Mouse (Mus musculus): ENCODE measurements around the gene Man2a1.

The Man2a1 gene

DNA sequence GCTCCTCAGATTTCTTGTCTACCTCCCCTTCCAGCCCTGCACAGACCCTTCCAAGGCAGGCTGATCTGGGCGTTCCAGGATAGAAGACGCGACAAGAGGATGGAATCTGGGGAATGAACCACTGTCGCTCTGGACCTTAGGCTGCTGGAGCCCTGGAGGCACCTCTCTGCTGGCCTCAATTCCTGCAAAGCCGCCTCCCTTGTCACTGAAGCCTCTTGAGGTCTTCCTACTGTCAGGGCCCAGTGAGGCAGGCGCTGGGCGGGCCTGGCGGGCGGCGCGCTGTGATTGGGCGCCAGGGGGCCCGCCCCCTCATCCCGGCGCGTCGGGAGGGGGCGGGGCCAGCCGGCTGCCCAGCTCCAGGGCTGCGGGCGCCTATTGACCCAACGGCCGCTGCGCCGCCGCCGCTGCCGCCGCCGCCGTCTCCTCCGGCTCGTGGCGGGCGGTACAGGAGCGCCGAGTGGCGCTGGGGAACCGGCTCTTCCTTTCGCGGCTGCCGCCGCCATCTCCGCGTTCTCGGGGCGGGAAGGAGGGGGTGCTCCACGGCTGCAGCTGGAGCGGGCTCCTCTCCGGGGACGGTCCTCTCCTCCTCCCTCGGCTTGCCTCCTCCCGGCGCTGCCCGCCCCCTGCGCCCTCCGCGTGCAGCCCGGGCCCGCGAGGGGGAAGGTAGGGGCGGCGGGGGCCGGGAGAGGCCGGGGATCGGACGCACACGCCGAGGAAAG lies at the start of gene Man2a1:
Gene Man2a1, plus strand, starts transcription at position 365 of the 719 bp plus-strand sequence.
- peak; percentile 93 for DNase-seq (ENCODE audit: low spot score)

DNA sequence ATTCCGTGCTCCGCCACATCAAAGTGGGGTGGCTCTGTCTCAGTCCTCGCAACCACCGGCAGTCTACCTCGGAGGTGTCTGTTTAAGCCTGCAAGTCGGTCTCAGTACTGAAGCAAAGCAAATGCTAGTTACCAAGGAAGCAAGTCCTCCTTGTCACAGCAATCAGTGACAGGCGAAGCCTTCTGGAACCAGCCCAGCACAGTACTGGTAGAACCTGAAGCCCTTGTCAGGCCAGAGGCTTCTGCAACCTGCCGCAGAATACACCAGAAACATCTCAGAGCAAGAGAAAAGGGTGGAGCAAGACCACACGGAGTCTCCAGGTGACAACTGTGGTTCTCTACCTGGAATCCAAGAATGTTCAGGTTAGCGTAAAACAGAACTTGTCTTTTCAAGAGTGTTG lies 47.2 kb upstream of the Man2a1 start:
- DNase-seq (ENCODE audit: low spot score): no peak

DNA sequence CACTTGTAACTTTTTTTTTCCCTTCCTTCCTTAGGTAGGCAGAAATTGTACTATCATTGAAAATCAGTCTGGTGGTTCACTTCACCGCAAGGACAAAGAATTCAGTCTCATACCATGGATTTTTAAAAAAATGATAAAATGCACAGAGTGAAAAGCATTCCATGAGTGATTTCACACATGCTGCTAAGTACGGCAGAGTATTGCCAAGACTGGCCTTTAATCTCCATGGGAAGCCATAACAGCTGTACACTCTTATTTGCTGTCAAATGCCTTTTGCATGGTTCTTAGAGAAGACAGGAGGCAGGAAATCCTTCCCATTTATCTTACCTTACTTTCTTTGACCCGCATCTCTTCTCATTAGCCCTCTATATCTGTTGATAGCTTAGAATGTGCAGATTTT lies 45.6 kb upstream of the Man2a1 start:
- DNase-seq (ENCODE audit: low spot score): no peak

DNA sequence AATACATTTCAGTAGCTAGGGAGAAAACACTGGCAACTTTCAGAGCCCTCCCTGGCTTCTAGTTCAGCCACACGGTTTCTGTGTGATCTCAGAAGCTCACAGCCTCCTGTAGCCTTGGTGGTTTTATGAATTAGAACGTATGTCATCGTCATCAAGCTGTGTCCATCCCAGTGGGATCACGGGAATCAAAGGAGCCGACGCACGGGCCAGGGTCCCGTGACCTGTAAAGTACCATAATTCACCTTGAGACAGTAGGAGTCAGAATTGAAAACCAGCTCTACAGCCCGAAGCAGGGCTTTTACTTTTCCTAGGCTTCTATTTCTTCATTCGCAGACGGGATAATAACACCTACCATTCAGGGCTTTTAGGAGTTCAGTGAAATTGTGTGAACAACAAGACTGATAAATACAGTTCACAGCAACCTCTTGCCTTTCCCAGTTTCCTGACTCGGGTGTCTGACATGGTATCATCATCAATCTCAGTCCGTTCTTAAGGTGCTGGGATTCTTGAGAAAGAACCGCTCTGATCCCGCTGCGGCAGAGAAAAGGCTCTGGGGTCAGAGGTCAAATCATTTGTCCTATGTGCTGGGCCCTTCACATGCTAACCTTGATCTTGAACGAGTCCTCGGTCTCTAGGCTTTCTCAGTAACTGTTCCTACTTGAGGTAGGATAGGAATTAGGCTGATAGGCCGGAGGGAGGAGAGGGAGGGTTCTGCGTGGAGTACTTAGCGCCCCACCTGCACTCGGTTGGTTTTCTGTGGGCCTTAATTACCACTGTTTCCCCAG lies 43.7 kb upstream of the Man2a1 start:
- no peak for DNase-seq (ENCODE audit: low spot score)

DNA sequence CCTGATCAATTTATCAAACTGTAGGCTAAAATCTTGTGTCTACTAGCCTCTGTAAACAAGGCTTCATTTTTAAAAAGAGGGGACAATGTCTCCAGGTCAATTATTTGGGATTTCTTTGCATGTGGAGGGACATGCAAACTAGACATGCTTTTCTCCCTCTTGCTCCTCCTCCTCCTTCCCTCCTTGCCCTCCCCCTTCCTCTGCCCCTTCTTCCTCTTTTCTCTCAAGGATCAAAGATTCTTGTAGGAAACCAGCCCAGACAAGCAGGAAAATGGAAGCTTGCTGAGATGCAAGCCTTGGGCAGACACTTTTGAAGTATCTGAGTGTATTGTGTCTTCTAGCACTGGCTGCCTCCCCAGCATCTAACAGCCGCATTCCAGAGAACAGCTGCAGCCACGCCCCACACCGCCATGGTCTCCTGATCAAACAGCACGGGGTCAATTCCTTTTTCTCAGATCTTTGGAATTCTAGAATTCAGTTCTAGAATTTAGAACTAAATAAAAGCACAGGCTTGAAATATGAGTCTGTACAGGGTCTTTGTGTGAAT lies 41.5 kb upstream of the Man2a1 start:
- DNase-seq (ENCODE audit: low spot score): peak; percentile 75

DNA sequence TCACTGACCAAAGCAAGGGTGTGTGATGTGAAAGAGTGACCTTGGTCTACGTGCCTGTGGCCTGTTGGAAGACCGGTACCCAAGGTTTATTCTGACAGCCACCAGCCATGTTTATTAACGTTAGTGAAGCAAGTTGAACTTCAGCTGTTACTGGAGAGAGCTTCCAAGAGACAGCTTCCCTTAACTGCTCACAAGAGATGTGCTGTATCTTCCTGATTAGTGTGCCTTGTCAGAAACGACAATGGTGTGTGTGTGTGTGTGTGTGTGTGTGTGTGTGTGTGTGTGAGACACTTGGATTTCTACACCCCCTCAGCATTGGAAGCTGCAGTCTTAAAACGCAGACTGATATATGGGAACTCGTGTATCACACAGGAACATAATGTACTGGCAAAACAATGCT lies 34.1 kb upstream of the Man2a1 start:
- no peak for DNase-seq (ENCODE audit: low spot score)

DNA sequence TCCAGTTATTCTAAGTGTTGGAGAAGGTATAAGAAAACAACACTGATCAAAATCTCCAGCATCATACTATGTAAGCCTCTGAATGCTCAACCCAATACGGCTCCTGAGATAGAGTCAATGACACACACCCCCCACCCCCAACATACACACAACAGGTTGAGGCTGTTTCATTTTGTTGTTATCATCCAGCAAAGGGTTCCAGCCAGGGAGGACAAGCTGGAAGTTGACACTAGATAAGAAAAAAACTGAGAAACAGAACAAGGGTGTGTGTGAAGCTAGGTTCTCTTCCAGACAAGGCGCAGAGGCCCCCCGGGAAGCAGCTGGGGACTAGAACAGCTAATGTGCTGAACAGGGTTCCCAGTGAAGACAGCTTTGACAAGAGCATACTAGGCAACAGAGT lies 33.0 kb upstream of the Man2a1 start:
- no peak for DNase-seq (ENCODE audit: low spot score)

DNA sequence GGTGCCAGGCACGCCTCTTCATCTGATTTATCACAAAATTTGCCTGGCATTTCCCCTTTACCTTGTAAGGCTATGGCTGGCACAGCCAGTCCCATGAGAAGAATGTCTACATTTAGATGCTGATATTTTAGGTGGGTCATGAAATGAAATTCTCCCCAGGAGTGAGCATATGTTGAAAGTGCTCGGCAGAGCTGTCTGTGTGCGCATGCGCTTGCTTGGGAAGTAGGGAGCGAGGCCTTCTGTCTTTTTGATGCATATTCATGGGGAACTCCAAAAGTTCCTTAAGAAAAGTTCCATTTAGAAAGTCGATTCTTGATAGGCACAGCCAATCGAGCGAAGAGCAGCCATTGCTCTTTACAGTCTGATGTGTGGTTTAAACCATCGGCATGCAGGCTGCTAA lies 26.6 kb upstream of the Man2a1 start:
- no peak for DNase-seq (ENCODE audit: low spot score)

DNA sequence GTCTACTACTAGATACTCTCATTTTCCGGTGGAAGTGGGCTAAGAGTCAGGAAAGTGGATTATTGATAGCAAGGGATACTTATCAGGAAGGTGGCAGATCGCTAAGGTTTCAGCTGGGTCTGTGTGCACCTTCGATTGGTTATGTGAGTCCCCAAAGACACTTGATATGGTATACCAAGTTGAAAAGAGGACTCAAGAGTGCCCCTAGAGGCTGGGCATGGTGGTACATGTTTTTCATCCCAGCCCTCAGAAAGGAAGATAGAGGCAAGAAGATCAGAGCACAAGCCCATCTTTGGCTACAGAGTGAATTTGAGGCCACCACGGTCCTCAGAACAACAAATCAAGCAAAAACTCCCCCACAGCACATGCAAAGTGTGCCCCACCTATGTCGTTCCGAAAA lies 25.3 kb upstream of the Man2a1 start:
- DNase-seq (ENCODE audit: low spot score): no peak

DNA sequence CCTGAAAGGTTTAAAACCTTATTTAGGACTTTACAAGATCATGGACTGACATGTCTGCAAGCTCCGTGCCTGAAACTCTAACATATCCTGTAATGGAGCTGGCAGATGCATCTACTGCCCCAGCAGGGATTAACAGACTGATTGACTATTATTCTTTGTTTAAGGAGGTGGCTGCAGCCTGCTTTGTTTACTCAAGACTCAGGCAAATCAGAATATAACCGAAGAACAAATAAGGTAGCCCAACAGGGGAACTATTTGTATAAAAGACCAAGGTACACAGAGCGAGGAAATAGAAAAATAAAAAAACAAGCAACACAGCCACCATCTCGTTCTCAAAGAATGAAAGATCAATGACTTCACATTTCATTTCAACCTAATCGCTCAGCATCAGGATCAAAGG lies 23.1 kb upstream of the Man2a1 start:
- no peak for DNase-seq (ENCODE audit: low spot score)

DNA sequence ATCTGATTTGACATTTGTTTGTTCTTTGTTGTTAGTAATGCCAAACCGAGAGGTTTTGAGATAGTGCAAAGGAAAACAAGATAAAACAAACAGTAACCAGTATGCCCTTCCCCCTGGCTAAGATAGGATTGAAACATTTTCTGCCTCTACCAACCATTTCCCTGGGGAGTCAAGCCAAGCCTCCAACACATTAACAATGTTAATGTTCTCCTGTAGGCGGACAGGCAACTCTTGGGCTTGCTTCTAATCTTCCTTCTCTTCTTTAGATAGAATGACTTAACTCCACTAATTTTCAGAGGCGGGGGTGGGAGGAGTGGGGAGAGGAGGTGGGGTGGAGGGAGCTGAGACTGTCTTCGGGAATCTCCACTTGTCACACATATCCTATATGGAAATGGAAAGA lies 22.2 kb upstream of the Man2a1 start:
- DNase-seq (ENCODE audit: low spot score): no peak

DNA sequence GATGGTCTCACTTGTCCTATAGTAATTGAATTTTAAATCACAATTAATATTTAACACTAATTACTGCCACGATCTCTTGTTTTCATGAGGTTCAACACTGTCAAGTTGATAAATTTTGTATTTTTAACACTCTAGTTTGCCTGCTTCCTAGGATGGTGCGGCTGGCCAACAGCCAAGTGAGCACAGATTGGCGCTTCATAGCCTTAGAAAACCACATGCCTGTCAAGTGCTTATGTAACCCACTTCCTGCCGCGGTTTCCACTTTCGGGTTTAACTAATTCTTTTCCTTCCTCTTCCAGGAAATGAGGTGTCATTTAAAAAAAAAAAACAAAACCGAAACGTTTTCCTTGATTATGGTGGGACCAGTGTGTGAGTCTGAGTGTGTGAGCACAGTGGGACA lies 20.8 kb upstream of the Man2a1 start:
- no peak for DNase-seq (ENCODE audit: low spot score)

DNA sequence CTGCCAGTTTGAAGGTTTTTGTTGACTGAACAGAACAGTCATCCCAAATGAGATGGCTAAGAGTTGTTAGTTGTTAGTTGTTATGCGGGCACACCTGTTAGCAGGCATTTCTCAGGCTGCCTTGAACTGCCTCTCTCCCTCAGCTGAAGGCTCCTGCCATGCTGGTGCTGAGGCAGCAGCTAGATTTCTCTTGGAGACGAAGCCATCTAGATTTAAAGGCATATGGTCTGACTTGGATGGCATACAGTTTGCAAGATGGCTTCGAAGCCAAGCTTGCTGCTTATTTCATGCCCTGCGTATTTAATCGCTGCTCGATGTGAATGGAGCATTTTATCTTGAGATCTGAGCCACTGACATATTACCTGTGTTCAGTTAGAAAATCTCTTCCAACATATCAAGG lies 19.4 kb upstream of the Man2a1 start:
- no peak for DNase-seq (ENCODE audit: low spot score)

DNA sequence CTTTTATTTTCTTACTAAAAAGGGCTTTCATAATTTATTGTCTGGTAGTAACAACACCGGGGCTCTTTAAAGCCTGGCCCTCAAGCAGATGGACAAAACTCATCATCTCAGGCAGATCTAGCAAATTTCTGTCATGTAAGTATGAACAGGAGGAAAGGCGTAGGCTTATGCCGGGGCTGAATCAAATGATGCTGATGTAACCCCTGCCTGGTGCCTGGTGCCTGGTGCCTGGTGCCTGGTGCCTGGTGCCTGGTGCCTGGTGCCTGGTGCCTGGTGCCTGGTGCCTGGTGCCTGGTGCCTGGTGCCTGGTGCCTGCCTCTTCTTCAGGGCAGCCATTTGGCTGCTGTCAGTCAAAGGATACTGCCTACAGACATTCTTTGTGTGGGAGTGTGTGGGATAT lies 18.6 kb upstream of the Man2a1 start:
- no peak for DNase-seq (ENCODE audit: low spot score)

DNA sequence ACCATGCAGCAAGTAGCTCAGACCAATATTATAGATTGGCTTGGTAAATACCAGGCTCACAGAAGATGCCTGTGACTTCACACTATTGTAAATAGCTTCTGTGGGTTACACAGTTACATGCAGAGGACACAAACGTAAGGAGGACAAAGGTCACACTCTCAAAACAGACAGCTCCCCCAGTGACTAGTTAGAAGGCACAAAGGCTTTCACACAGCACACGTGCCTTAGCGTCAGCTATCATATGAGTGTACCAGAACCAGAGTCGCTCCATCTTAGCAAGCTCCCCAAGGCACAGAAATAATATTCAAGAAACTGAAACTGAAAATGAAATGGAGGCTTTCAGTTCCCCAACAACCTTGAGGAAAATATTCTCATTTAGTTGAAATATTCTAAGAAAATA lies 10.1 kb upstream of the Man2a1 start:
- no peak for DNase-seq (ENCODE audit: low spot score)

DNA sequence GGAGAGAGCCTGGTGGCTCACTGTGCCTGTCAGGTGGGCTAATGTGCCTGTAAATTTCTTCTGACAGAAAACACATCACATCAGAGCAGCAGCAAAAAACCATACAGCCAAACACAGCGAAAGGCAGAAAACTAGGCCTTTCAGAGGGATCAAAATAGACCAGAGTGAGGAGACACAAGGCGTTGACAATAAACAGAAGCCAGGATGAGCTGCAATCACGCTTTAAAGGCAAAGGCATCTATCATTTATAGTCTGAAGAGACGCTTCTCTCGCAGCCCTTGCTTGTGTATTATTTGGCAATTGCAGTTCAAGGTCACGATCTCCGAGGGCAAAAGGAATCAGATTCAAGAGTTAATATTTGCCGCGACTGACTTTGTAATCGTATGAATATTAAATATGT lies 9.2 kb upstream of the Man2a1 start:
- DNase-seq (ENCODE audit: low spot score): no peak

DNA sequence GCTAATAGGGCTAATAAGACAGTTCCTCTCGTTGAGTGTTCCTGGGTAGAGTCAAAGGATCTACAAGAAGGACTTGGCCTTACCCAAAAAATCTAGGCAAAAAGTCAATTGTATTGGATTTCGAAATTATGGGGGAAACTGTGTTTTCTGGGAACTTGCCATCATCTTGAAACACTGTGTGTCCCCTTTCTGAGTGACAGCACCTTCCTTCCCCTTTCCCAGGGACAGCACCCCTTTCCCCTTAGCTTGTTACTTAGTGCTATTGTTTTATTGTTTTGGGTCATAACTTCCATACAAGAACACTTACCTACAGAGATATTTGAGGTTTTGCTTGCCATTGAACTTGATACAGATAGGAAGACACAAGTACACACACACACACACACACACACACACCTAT lies 8.2 kb upstream of the Man2a1 start:
- DNase-seq (ENCODE audit: low spot score): no peak

DNA sequence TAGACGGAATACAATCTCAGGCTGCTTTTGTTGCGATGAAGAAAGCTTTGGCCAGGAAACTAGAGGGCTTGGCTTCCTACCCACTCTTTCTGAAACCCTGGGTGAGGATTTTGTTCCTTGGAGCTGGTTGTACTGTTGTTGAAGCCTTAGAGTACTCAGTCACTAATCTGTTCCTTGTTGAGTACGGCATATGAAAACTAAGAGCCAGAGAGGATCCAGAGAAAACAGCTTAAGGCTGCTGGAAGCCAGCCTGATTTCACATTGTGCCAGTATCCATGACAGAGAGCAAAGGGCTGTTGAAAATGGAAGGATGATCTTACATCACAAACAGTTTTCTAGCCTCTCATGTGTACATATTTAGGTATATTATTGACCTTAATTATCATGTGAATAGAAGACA lies 7.7 kb upstream of the Man2a1 start:
- no peak for DNase-seq (ENCODE audit: low spot score)

DNA sequence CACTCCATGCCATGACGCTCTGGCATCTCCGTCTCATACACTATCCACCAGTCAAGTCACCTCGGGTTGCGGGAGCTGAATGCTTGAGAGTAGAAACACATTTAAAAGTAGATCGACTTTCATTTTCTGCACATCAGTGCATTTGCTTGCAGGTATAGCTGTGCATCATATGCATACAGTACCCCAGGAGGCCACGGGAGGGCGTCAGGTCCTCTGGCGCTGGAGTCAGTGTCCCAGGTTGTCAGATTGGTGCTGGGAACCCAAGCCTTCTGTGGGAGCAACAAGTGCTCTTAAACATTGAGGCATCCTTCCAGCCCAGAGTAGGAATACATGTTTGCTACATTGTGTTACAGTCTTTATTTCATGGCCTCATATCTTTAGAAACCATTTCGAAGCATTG lies 2.8 kb upstream of the Man2a1 start:
- no peak for DNase-seq (ENCODE audit: low spot score)

DNA sequence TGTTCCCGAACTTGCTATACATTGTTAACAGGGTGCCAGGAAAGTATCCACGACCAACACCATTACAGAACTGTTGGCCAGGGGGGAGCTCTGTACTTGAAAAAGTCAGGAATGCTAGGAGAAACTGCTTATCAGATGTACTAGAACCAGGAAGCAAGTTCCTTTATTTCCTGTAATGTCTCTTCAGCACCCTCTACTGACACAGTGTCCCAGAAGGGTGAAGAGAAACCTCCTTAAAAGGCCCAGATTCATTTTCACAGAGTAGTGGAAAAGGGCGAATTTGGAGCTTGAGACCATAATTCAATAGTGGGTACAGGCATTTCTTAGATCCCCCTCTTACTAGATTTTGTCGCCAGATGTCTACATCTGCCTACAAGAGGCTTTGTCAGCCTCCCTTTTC lies 620 bp upstream of the Man2a1 start:
- DNase-seq (ENCODE audit: low spot score): peak; percentile 55

DNA sequence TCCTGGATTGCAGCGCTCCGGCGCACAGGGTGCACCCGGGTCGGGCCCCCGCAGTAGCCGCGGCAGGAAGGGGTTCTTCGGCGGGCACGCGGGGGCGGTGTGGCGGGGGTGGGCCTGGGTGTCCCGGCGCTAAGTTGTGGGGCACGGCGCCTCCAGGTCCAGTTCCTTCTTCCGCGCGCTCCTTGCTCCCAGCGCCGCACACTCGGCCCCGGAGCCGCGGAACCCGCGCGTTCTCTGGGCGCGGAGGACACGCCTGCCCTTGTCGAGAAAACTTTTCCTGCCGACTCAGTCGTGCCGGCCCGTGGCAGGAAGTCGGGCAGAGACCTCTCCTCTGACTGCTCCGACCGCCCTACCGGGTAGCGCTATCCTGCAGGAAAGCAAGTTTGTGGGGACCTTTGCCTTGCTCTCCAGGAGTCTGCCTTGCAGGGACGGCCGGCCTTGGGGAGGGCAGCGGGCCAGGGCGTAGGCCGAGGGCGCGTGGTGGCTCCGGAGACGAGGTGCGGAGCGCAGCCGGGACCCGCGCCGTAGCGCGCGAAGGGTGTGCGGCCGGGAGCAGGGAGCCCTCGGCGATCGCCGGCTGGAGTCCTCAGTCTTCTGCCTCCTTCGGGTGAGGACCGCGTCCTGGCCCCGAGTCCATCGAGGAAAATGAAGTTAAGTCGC lies 685 bp downstream of the Man2a1 start:
- peak; percentile 65 for DNase-seq (ENCODE audit: low spot score)

DNA sequence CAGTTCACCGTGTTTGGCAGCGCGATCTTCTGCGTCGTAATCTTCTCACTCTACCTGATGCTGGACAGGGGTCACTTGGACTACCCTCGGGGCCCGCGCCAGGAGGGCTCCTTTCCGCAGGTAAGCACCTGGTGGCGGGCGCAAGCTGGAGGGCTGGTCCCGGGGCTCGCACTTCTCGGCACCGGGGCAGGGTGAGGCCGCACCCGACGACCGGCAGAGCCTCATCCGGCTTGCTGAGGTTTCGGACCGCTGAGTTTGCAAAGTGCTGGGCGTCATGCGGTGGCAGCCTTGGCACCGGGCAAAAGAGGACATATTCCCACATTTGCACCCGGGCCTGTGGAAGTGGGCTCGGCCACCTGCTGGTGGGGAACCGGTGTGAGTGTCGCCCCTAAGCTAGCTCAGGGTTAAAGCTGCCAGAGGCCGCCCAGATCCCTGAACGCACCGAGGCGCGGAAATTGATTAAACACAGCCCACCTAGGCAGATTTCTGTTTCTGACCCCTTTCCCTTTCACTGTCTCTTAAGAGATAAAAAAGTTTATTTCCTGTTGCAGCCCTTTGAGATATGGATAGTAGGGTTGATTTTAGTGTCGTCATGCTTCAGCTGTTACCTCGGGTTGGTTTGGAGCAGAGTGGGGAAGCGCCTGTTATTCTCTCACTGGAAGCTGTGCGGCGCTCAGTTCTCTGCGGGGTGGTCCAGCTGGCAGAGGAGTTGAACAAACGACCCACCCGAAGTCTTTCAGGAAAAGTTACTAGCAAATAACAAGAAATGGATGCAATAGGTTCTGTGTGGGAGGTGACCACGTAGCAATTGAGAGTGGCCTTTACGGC lies 1.4 kb downstream of the Man2a1 start:
- peak; percentile 81 for DNase-seq (ENCODE audit: low spot score)
